Mouse (Mus musculus) E14TG2a.4 (cell line): ENCODE data around the gene Abt1.

Source experiments
- CTCF ChIP-seq: conservative IDR thresholded peaks from 2 replicates; pipeline ENCODE4 v1.5.1; 2014; ENCODE audit warnings: low read length
- NANOG ChIP-seq: IDR thresholded peaks from 2 replicates; pipeline ENCODE4 v1.6.1; 2014; ENCODE audit warnings: borderline replicate concordance, low read length, mixed read lengths
- POU5F1 ChIP-seq: IDR thresholded peaks from 2 replicates; pipeline ENCODE4 v1.6.1; 2014; ENCODE audit warnings: low read length, borderline replicate concordance

GRCm38 (mm10) chr13:23426922-23427321 is 3.3 kb upstream of the Abt1 start:
- TF ChIP-seq CTCF, result no peak
- no peak for TF ChIP-seq POU5F1
- TF ChIP-seq NANOG, result no peak
